Mouse (Mus musculus) mouse embryonic stem cell (cell line): ENCODE measurements at regions not wholly inside any gene's neighbourhood (a gene's known extent, or its start where the extent isn't known, plus 50 kb on each side); places are given as distances from the start of the nearest gene placed in this dataset.

ENCODE experiments used
- in situ Hi-C, 2 experiments: fragments of 300-500 bp; cut with MboI; formaldehyde crosslinking; loops; 1 replicate in 1 of 2; 3 replicates in 1 of 2; pipeline ENCODE4 v1.14.3; 2019 to 2020; ENCODE audit warnings: low sequenced_read_pairs in 2 of 2, low pct_unique_long_range_greater_than_20kb in 1 of 2, mixed read lengths in 1 of 2; ENCODE audit not compliant: unreplicated experiment in 1 of 2

- in situ Hi-C loops = no loop called here
Observed at GRCm38 (mm10) chr15:62055011-62055410, 1132.2 kb upstream of the A1bg start.

DNA sequence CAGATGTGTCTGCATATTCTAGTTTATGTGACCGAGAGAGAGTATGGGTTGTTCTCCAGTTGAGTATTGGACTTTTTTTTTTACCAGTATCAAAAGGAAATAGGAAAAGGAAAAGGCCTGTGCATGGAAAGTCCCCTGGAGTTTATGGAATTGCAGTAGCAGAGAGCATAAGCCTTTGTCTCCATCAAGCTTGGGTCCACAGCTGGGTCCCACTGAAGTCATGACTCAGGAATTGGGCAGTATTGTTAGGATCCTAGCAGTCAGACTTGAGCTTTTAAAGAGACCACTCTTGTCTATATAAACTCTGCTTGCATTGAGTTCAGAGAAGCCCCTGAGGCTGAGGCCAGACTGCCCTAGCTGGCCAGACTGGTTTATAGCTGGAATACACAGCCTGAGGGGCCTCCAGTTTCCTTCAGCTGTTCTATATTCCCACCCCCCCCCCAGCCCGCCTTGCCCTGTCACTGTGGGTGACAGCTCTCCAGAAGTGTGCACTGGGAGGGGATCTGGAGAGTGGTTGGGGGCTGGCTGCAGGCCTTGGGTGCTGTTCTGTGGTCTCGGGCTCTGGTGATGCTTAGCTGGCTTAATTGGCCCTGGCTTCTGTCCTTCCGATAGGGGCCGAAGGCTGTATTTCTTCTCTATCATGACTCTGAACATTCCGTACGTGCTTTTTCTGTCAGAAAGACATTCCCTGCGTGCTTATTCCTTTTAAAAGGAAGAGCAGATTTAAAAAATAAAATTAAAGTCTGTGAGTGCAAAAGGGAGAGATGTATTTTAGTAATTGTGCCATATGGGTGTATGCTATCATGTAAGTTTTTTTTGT lies 1130.8 kb upstream of the A1bg start:
- in situ Hi-C loops = no loop called here

GRCm38 (mm10) chr15:62049416-62049815 lies 1126.6 kb upstream of the A1bg start:
- in situ Hi-C loops = no loop called here

DNA sequence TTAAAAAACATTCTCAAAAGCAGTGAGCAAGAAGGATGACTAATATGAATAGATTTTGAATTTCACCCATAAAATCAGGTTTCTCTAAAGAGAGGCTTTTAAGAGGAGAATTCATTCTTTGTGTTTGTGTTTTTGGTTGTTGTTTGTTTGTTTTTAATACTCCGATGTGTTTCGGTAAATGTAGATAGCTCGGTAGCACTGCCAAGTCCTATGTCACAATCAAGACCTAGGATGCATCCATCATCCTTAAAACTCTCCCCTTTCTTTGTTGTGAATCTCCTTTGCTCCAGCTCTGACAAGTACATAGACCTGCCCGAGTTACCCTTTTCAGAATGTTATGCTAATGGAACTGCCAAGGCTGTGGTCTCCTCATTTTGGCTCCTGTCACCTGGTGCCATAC lies 1126.2 kb upstream of the A1bg start:
- in situ Hi-C loops = no loop called here

- in situ Hi-C loops = no loop called here
Observed at GRCm38 (mm10) chr15:62046276-62046675, 1123.5 kb upstream of the A1bg start.

DNA sequence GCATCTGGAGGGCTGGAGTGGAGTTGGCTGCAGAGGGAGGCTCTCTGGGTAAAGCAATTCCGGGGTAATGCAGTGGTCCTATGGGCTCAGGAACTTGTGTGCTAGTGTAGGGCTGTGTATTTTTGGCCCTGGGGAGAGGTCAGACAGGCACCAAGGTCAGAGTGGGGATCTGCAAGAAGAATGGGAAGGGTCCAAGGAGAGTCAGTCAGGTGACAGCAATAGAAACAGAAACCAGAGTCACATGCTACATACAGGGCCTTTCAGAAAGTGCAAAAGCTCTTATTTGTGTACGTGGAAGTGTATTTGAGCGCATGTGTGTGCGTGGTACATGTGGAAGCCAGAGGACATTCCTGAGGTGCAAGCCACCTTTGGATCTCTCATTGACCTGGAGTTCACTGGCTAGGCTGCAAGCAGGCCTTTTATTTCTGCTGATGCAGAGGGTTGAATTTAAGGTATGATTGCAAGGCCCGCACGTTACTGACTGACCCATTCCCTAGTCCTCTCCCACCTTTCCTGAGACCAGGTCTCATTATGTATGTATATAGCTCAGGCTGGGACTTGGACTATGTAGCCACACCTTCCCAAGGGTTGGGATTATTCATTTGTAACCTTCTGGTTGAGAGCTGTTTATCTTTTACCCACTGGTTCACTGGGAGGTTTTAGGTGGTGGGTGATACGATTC lies 1122.0 kb upstream of the A1bg start:
- in situ Hi-C loops = no loop called here

- in situ Hi-C loops = no loop called here
Observed at GRCm38 (mm10) chr15:62043617-62044392, 1121.0 kb upstream of the A1bg start.

GRCm38 (mm10) chr15:62042924-62043504 lies 1120.2 kb upstream of the A1bg start:
- in situ Hi-C loops = no loop called here
